Mouse (Mus musculus) C2C12 (cell line): ENCODE results near the gene Tenm4. TPM values are rescaled to one million over a fixed set of nuclear protein-coding genes. Genes with fewer than 3 reads are reported as not detected.

ENCODE experiments used
- H3K27me3 ChIP-seq: one replicate; pipeline ENCODE4 v1.6.1; 2011; ENCODE audit not compliant: control insufficient read depth, insufficient read depth, insufficient read length
- H3K36me3 ChIP-seq: one replicate; pipeline ENCODE4 v1.6.1; 2011; ENCODE audit not compliant: control insufficient read depth, insufficient read depth
- H3K4me3 ChIP-seq: one replicate; pipeline ENCODE4 v1.5.1; 2011; ENCODE audit warnings: mild to moderate bottlenecking, control low read depth; ENCODE audit not compliant: poor library complexity, insufficient read depth, severe bottlenecking
- H3K79me2 ChIP-seq: one replicate; pipeline ENCODE4 v1.6.1; 2011; ENCODE audit not compliant: control insufficient read depth, insufficient read depth
- H3K79me3 ChIP-seq: one replicate; pipeline ENCODE4 v1.6.1; 2011; ENCODE audit warnings: low read depth, control low read depth
- H3ac ChIP-seq: one replicate; pipeline ENCODE3; 2011; ENCODE audit warnings: low read depth; ENCODE audit not compliant: control insufficient read depth, insufficient read length
- CEBPB ChIP-seq: IDR thresholded peaks from one replicate; pipeline ENCODE4 v1.6.1; 2011; ENCODE audit warnings: low read depth, mild to moderate bottlenecking, control low read depth, moderate library complexity
- CTCF ChIP-seq: IDR thresholded peaks from one replicate; pipeline ENCODE4 v1.5.1; 2011; ENCODE audit not compliant: control insufficient read depth, insufficient read depth, insufficient read length
- FOSL1 ChIP-seq: IDR thresholded peaks from one replicate; pipeline ENCODE4 v1.8.0; 2011; ENCODE audit warnings: mild to moderate bottlenecking, low read length; ENCODE audit not compliant: poor library complexity, insufficient read depth, severe bottlenecking
- MAX ChIP-seq: IDR thresholded peaks from one replicate; pipeline ENCODE4 v1.6.1; 2011; ENCODE audit warnings: mild to moderate bottlenecking, control low read depth
- MYOD1 ChIP-seq: IDR thresholded peaks from one replicate; pipeline ENCODE4 v1.6.1; 2011; ENCODE audit warnings: low read depth; ENCODE audit not compliant: control insufficient read depth, insufficient read length
- MYOG ChIP-seq: IDR thresholded peaks from one replicate; pipeline ENCODE4 v1.6.1; 2011; ENCODE audit not compliant: control insufficient read depth, insufficient read length; ENCODE audit errors: extremely low read depth
- USF1 ChIP-seq: IDR thresholded peaks from one replicate; pipeline ENCODE4 v1.6.1; 2011; ENCODE audit warnings: low read depth, mild to moderate bottlenecking, control low read depth, moderate library complexity
- polyA plus RNA-seq: library from polyadenylated mRNA; unstranded; fragments of >200 nt; fragmentation: generic; extraction: Trizol; gene quantifications from one replicate; pipeline ENCODE4 v1.2.1, GENCODE M21; 2012; ENCODE audit warnings: missing spikeins

Gene Tenm4
- polyA plus RNA-seq, 1 experiment: 0.71 TPM

- no peaks in the 10 kb centered on the region for H3K79me3 ChIP-seq
- TF ChIP-seq CTCF (no peak), MYOG (no peak)
- no peaks in the 10 kb centered on the region for H3K27me3 ChIP-seq
- H3K4me3 ChIP-seq: no peak overlapping the region
- no peaks in the 10 kb centered on the region for H3K79me2 ChIP-seq
- no peak overlapping the region for H3ac ChIP-seq
- no peaks in the 10 kb centered on the region for H3K36me3 ChIP-seq
These were observed 484.2 kb downstream of the Tenm4 start for GRCm38 (mm10) chr7:96655096-96655716.

- TF ChIP-seq MAX (no peak), USF1 (no peak), MYOD1 (no peak), MYOG (no peak), CEBPB (no peak), FOSL1 (no peak), CTCF (no peak)
- H3ac ChIP-seq: no peak overlapping the region
- H3K4me3 ChIP-seq: no peak overlapping the region
- no peaks in the 10 kb centered on the region for H3K79me3 ChIP-seq
- H3K79me2 ChIP-seq: no peaks in the 10 kb centered on the region
- H3K27me3 ChIP-seq: no peaks in the 10 kb centered on the region
- H3K36me3 ChIP-seq: no peaks in the 10 kb centered on the region
These were observed 486.2 kb downstream of the Tenm4 start for GRCm38 (mm10) chr7:96657101-96657830.

GRCm38 (mm10) chr7:96657857-96658580, 487.0 kb downstream of the Tenm4 start:
- Histone ChIP-seq H3K79me3 (no peaks in the 10 kb centered on the region), H3K4me3 (no peak overlapping the region), H3K27me3 (no peaks in the 10 kb centered on the region), H3K79me2 (no peaks in the 10 kb centered on the region), H3ac (no peak overlapping the region), H3K36me3 (no peaks in the 10 kb centered on the region)
- no peak for TF ChIP-seq MAX
- TF ChIP-seq MYOG: no peak
- TF ChIP-seq FOSL1: no peak
- no peak for TF ChIP-seq USF1

- no peak overlapping the region for H3ac ChIP-seq
- no peaks in the 10 kb centered on the region for H3K79me2 ChIP-seq
- no peaks in the 10 kb centered on the region for H3K79me3 ChIP-seq
- TF ChIP-seq MAX: no peak
- TF ChIP-seq USF1: no peak
- no peak for TF ChIP-seq CEBPB
- no peak for TF ChIP-seq MYOD1
- no peak for TF ChIP-seq MYOG
- no peak for TF ChIP-seq FOSL1
- no peaks in the 10 kb centered on the region for H3K36me3 ChIP-seq
- no peak overlapping the region for H3K4me3 ChIP-seq
- no peaks in the 10 kb centered on the region for H3K27me3 ChIP-seq
These were observed 489.9 kb downstream of the Tenm4 start for GRCm38 (mm10) chr7:96660907-96661306.

- Histone ChIP-seq H3K27me3 (no peaks in the 10 kb centered on the region), H3ac (no peak overlapping the region)
These were observed 490.5 kb downstream of the Tenm4 start for GRCm38 (mm10) chr7:96661352-96662169.

More at GRCm38 (mm10) chr7:96661352-96662169, 490.5 kb downstream of the Tenm4 start:
- Histone ChIP-seq H3K4me3 (no peak overlapping the region), H3K36me3 (no peaks in the 10 kb centered on the region), H3K79me3 (no peaks in the 10 kb centered on the region), H3K79me2 (no peaks in the 10 kb centered on the region)
- TF ChIP-seq USF1 (no peak), MYOD1 (no peak), MYOG (no peak), FOSL1 (no peak), CEBPB (no peak), MAX (no peak), CTCF (no peak)
